In genomic region chr5:24266344-24267295, GRCm38 (mm10) we compare ENCODE assay signal across 8 mouse cellular contexts.
A peak's percentile ranks its signal among the peaks of the same experiment; 100 is the strongest.
DNase-seq lines count a peak whose midpoint lies in the region; ATAC-seq and TF ChIP-seq lines count a peak whose summit lies in the region.

No protein-coding gene starts in this region.

- no peak for TF ChIP-seq POLR2A in bone marrow, adult 2 months (IDR thresholded peaks at IDR 0.05; ENCODE audit: borderline replicate concordance, control insufficient read depth, low read depth, low read length)

- DNase-seq in A20 (ENCODE audit: low read depth, low spot score), result peak; percentile 94
- DNase-seq in heart, adult 9 months (ENCODE audit: low spot score in 2 of 2), result peak; percentile 86 to 88
- DNase-seq in monocyte, adult 2 months (ENCODE audit: low read depth in 1 of 2, low spot score in 2 of 2), result peak; percentile 38 to 64
- peak; percentile 74 to 79 for DNase-seq in spleen, postnatal 36 days (ENCODE audit: low spot score in 2 of 2)

- H3K27ac ChIP-seq in bone marrow, adult 2 months (ENCODE audit: control insufficient read depth, insufficient read depth, low read depth, low read length, poor library complexity), result peak overlapping the region; percentile 65
- 0 out of 2 replicates have a peak overlapping the region, but pooled peaks have one; percentile 63 for H3K27ac ChIP-seq in embryonic facial prominence, embryonic 15.5 days (replicated peaks)
- no peak overlapping the region for H3K27ac ChIP-seq in kidney, embryonic 14.5 days (ENCODE audit: low read depth, low read length)
- peak overlapping the region; percentile 54; the same call in 1 of the 2 replicates for H3K27ac ChIP-seq in limb, embryonic 15.5 days

- H3K4me1 ChIP-seq in bone marrow, adult 2 months (ENCODE audit: control insufficient read depth, insufficient read depth, low read length), result no peaks in the 10 kb centered on the region
- H3K4me1 ChIP-seq in embryonic facial prominence, embryonic 15.5 days, result peaks cover 9% of the 10 kb centered on the region
- H3K4me1 ChIP-seq in kidney, embryonic 14.5 days (ENCODE audit: control insufficient read depth, insufficient read depth, low read length), result peaks cover 4% of the 10 kb centered on the region; the same call in 1 of the 2 replicates
- H3K4me1 ChIP-seq in limb, embryonic 15.5 days, result peaks cover 23% of the 10 kb centered on the region

- H3K4me3 ChIP-seq in bone marrow, adult 2 months (replicated peaks; ENCODE audit: control insufficient read depth, low read depth, low read length), result peak overlapping the region; percentile 43
- peak overlapping the region; percentile 19; the same call in 1 of the 2 replicates for H3K4me3 ChIP-seq in embryonic facial prominence, embryonic 15.5 days (replicated peaks)
- H3K4me3 ChIP-seq in kidney, embryonic 14.5 days (ENCODE audit: low read length), result peak overlapping the region; percentile 10
- peak overlapping the region; percentile 27; the same call in 1 of the 2 replicates for H3K4me3 ChIP-seq in limb, embryonic 15.5 days

- H3K36me3 ChIP-seq in embryonic facial prominence, embryonic 15.5 days, result no peaks in the 10 kb centered on the region
- no peaks in the 10 kb centered on the region for H3K36me3 ChIP-seq in kidney, embryonic 14.5 days (ENCODE audit: control insufficient read depth, insufficient read depth, low read length)
- H3K36me3 ChIP-seq in limb, embryonic 15.5 days, result no peaks in the 10 kb centered on the region

- peak overlapping the region; percentile 41 for H3K4me2 ChIP-seq in embryonic facial prominence, embryonic 15.5 days (replicated peaks)
- H3K4me2 ChIP-seq in kidney, embryonic 14.5 days (replicated peaks; ENCODE audit: low read depth, low read length), result peak overlapping the region; percentile 27
- peak overlapping the region; percentile 51 for H3K4me2 ChIP-seq in limb, embryonic 15.5 days

- no peaks in the 10 kb centered on the region for H3K9me3 ChIP-seq in embryonic facial prominence, embryonic 15.5 days (replicated peaks)
- no peaks in the 10 kb centered on the region for H3K9me3 ChIP-seq in kidney, embryonic 14.5 days (ENCODE audit: control insufficient read depth, low read length)
- H3K9me3 ChIP-seq in limb, embryonic 15.5 days, result no peaks in the 10 kb centered on the region

- no peak overlapping the region for H3K9ac ChIP-seq in embryonic facial prominence, embryonic 15.5 days
- H3K9ac ChIP-seq in kidney, embryonic 14.5 days (ENCODE audit: low read depth, low read length), result no peak overlapping the region; the same call in 1 of the 2 replicates
- no peak overlapping the region for H3K9ac ChIP-seq in limb, embryonic 15.5 days

- peak; percentile 63; the same call in 1 of the 2 replicates for ATAC-seq in embryonic facial prominence, embryonic 15.5 days (ENCODE audit: insufficient number of reproducible peaks, low FRiP score, low TSS enrichment, low read depth)
- ATAC-seq in kidney, embryonic 14.5 days (ENCODE audit: low FRiP score, low TSS enrichment), result peak; percentile 91
- ATAC-seq in limb, embryonic 15.5 days (ENCODE audit: insufficient number of reproducible peaks, low FRiP score, low TSS enrichment, low read depth), result peak; percentile 50

- WGBS in bone marrow, adult 2 months, result 3% methylated on average over 16 of the region's 16 CpGs
- WGBS in embryonic facial prominence, embryonic 15.5 days, result 8% methylated on average over 16 of the region's 16 CpGs
- 2% methylated on average over 16 of the region's 16 CpGs for WGBS in kidney, embryonic 14.5 days
- 9% methylated on average over 16 of the region's 16 CpGs for WGBS in limb, embryonic 15.5 days

- no peaks in the 10 kb centered on the region for H3K27me3 ChIP-seq in embryonic facial prominence, embryonic 15.5 days
- no peaks in the 10 kb centered on the region for H3K27me3 ChIP-seq in kidney, embryonic 14.5 days (ENCODE audit: control insufficient read depth, insufficient read depth, low read length)
- no peaks in the 10 kb centered on the region for H3K27me3 ChIP-seq in limb, embryonic 15.5 days

- TF ChIP-seq CTCF in bone marrow, adult 2 months (IDR thresholded peaks at IDR 0.05; ENCODE audit: control insufficient read depth, insufficient read depth, low read length), result peak; percentile 92
